Mouse (Mus musculus) bone marrow macrophage, adult 2 months (primary cell): ENCODE measurements around the gene Aldh1a3. TPM values are rescaled to one million over a fixed set of nuclear protein-coding genes. Genes with fewer than 3 reads are reported as not detected.

Experiments
- H3K27ac ChIP-seq: 2 replicates; pipeline ENCODE4 v1.5.1; 2012; ENCODE audit warnings: low read depth, low read length; ENCODE audit not compliant: insufficient read depth
- H3K4me1 ChIP-seq: 2 replicates; pipeline ENCODE4 v1.6.1; 2012; ENCODE audit warnings: low read length; ENCODE audit not compliant: control insufficient read depth, insufficient read depth
- H3K4me3 ChIP-seq: 2 replicates; pipeline ENCODE4 v1.5.1; 2012; ENCODE audit warnings: mild to moderate bottlenecking, low read length, moderate library complexity; ENCODE audit not compliant: insufficient read depth
- CTCF ChIP-seq: IDR thresholded peaks from 2 replicates; pipeline ENCODE4 v1.5.1; 2012; ENCODE audit warnings: low read depth, mild to moderate bottlenecking, low read length, moderate library complexity
- POLR2A ChIP-seq: IDR thresholded peaks from 2 replicates; pipeline ENCODE4 v1.6.1; 2012; ENCODE audit warnings: mild to moderate bottlenecking, low read depth, low read length, borderline replicate concordance
- polyA plus RNA-seq: library from polyadenylated mRNA; stranded (reverse); fragments of >200 nt; gene quantifications from 2 replicates; pipeline ENCODE4 v1.2.4, GENCODE M21; 2012; ENCODE audit not compliant: missing spikeins, insufficient read depth, insufficient read length

Aldh1a3 gene
- polyA plus RNA-seq: 0.36 and 0.44 TPM in 2 replicates

- TF ChIP-seq CTCF (no peak), POLR2A (no peak)
- Histone ChIP-seq H3K4me3 (no peak within 1 kb of the TSS), H3K27ac (no peak within 1 kb of the TSS), H3K4me1 (no peaks in the 10 kb centered on the region)
Observed at GRCm38 (mm10) chr7:66427437-66428161, at the start of gene Aldh1a3. Aldh1a3 (minus strand) TSS chr7:66427517.

- peaks cover 6% of the 10 kb centered on the region; the same call in 1 of the 2 replicates for H3K4me1 ChIP-seq
- H3K27ac ChIP-seq: no peak overlapping the region
- H3K4me3 ChIP-seq: no peak overlapping the region
- TF ChIP-seq POLR2A (no peak), CTCF (no peak)
Observed at GRCm38 (mm10) chr7:66476289-66476688, 49.0 kb upstream of the Aldh1a3 start.

GRCm38 (mm10) chr7:66471641-66472216, 44.4 kb upstream of the Aldh1a3 start:
- Histone ChIP-seq H3K27ac (no peak overlapping the region), H3K4me3 (no peak overlapping the region), H3K4me1 (no peaks in the 10 kb centered on the region)
- TF ChIP-seq POLR2A (no peak), CTCF (no peak)

- Histone ChIP-seq H3K4me3 (no peak overlapping the region), H3K4me1 (no peaks in the 10 kb centered on the region), H3K27ac (no peak overlapping the region)
- no peak for TF ChIP-seq CTCF
- no peak for TF ChIP-seq POLR2A
Observed at GRCm38 (mm10) chr7:66466641-66467040, 39.3 kb upstream of the Aldh1a3 start.

- TF ChIP-seq CTCF: no peak
- no peak for TF ChIP-seq POLR2A
- no peak overlapping the region for H3K27ac ChIP-seq
- no peak overlapping the region for H3K4me3 ChIP-seq
- no peaks in the 10 kb centered on the region for H3K4me1 ChIP-seq
Observed at GRCm38 (mm10) chr7:66465241-66465640, 37.9 kb upstream of the Aldh1a3 start.

GRCm38 (mm10) chr7:66463081-66463480, 35.8 kb upstream of the Aldh1a3 start:
- TF ChIP-seq POLR2A: no peak
- TF ChIP-seq CTCF: no peak
- no peaks in the 10 kb centered on the region for H3K4me1 ChIP-seq
- no peak overlapping the region for H3K27ac ChIP-seq
- no peak overlapping the region for H3K4me3 ChIP-seq

GRCm38 (mm10) chr7:66451622-66452295, 24.4 kb upstream of the Aldh1a3 start:
- Histone ChIP-seq H3K4me1 (no peaks in the 10 kb centered on the region), H3K4me3 (no peak overlapping the region), H3K27ac (no peak overlapping the region)
- TF ChIP-seq POLR2A: no peak
- no peak for TF ChIP-seq CTCF

GRCm38 (mm10) chr7:66449971-66450752, 22.8 kb upstream of the Aldh1a3 start:
- TF ChIP-seq CTCF: no peak
- no peak for TF ChIP-seq POLR2A
- Histone ChIP-seq H3K4me3 (peak overlapping the region; percentile 40), H3K27ac (no peak overlapping the region), H3K4me1 (no peaks in the 10 kb centered on the region)

GRCm38 (mm10) chr7:66448786-66449540, 21.6 kb upstream of the Aldh1a3 start:
- Histone ChIP-seq H3K27ac (no peak overlapping the region), H3K4me1 (no peaks in the 10 kb centered on the region), H3K4me3 (no peak overlapping the region)
- TF ChIP-seq CTCF: no peak
- TF ChIP-seq POLR2A: no peak
